Mouse (Mus musculus): ENCODE measurements around the gene Serpinb9g.
"Not testable (repeated sequence)": the region's sequence is repeated elsewhere in the genome, so short reads cannot be mapped to it uniquely, and the experiment has no call there.

Serpinb9g gene

DNA sequence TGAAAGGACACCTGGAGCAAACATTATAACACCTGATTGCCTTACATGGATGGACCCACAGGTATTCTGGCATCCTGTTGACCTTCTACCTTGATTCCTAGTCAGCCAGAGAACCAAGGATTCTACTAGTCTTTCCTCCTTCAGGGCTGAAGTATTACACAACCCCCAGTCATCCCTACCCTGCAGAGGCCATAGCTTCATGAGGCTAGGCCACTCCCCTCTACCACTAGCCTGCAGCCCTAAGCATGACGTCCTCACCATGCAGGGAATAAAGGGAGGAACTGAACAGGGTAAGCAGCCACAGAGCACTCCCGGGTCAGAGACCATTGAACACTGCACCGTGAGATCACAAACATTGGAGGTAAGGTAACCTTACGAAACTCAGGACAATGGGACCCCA, at the start of gene Serpinb9g:
Gene Serpinb9g, plus strand, starts transcription at position 301 of the 400 bp plus-strand sequence.
- DNase-seq (ENCODE audit: low read depth, low spot score): not testable (repeated sequence)

GRCm38 (mm10) chr13:33483872-33484271, 718 bp upstream of the Serpinb9g start:
- DNase-seq (ENCODE audit: low read depth, low spot score): not testable (repeated sequence)

DNA sequence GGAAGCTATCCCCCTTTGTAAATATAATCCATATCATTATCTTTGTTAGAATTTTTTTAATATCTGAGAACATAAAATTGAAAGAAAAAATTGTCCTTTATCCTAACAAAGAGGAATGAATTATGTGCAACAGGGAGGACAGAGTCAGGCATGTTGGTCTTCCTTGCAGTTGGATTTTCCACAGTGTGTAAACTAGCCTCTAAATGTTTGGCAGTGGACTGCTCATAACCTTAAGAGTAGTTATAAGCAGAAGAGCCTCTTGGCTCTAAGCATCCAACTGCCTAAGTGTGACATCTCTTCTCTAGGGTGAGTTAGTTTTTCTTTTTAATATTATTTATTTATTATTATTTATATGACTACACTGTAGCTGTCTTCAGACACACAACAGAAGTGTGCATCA, 40.0 kb downstream of the Serpinb9g start:
- DNase-seq (ENCODE audit: low read depth, low spot score): no peak

GRCm38 (mm10) chr13:33532814-33533213, 48.2 kb downstream of the Serpinb9g start:
- no peak for DNase-seq (ENCODE audit: low read depth, low spot score)

Data from CD4-positive helper T cell, adult 2 months (primary cell).